8 mouse cellular contexts compared by ENCODE assay signal in the genomic region with DNA sequence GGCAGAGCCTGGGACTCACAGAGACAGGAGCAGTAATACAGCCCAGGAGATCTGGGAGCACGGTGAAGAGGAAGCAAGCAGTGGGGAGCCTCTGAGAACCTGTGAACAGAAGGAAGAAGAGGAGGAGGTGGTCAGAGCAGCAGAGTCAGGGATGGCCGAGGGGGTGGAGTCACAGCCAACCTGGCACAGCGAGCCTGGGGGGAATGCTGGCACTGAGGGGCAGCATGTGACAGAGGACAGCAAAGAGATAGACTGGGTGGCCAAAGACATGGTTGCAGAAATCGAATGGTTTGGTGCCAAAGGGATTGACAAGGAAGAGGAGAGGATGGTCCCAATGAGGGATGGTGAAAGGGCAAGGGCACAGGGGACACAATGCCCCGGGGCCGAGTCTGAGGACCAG. TPM values are rescaled to one million over a fixed set of nuclear protein-coding genes. Genes with fewer than 3 reads are reported as not detected.
DNase-seq lines count a peak whose midpoint lies in the region; ATAC-seq and TF ChIP-seq lines count a peak whose summit lies in the region.

A gene (minus strand): TSS at position 101 of the 400 bp plus-strand sequence.

- H3K4me1 ChIP-seq in ES-E14 (ENCODE audit: control insufficient read depth in 2 of 2, insufficient read depth in 2 of 2, low read length in 2 of 2, poor library complexity in 1 of 2) = peaks cover 0 to 13% of the 10 kb centered on the region in 2 experiments; a peak in 1 of 4 replicates
- peaks cover 20% of the 10 kb centered on the region for H3K4me1 ChIP-seq in forebrain, embryonic 15.5 days
- H3K4me1 ChIP-seq in intestine, embryonic 15.5 days (replicated peaks) = peaks cover 4% of the 10 kb centered on the region; the same call in 1 of the 2 replicates
- H3K4me1 ChIP-seq in midbrain, embryonic 10.5 days = peaks cover 30% of the 10 kb centered on the region

- no peak within 1 kb of the TSS for H3K27ac ChIP-seq in ES-E14 (ENCODE audit: insufficient read depth, low read depth, low read length, poor library complexity, severe bottlenecking)
- H3K27ac ChIP-seq in forebrain, embryonic 15.5 days (replicated peaks) = no peak within 1 kb of the TSS
- no peak within 1 kb of the TSS for H3K27ac ChIP-seq in intestine, embryonic 15.5 days
- H3K27ac ChIP-seq in midbrain, embryonic 10.5 days (replicated peaks) = no peak within 1 kb of the TSS

- H3K36me3 ChIP-seq in ES-E14 (ENCODE audit: control insufficient read depth, insufficient read depth, low read length, poor library complexity, severe bottlenecking) = no peaks in the 10 kb centered on the region
- no peaks in the 10 kb centered on the region for H3K36me3 ChIP-seq in forebrain, embryonic 15.5 days
- no peaks in the 10 kb centered on the region for H3K36me3 ChIP-seq in intestine, embryonic 15.5 days
- no peaks in the 10 kb centered on the region for H3K36me3 ChIP-seq in midbrain, embryonic 10.5 days

- WGBS in forebrain, embryonic 15.5 days = 76% methylated on average over 6 of the region's 6 CpGs
- 70% methylated on average over 6 of the region's 6 CpGs for WGBS in intestine, embryonic 15.5 days
- 82% methylated on average over 6 of the region's 6 CpGs for WGBS in midbrain, embryonic 10.5 days

- H3K9ac ChIP-seq in ES-E14 (ENCODE audit: insufficient read depth, low read depth, low read length, poor library complexity, severe bottlenecking) = peak within 1 kb of the TSS; percentile 4; the same call in 1 of the 2 replicates
- H3K9ac ChIP-seq in forebrain, embryonic 15.5 days (replicated peaks) = no peak within 1 kb of the TSS
- H3K9ac ChIP-seq in intestine, embryonic 15.5 days = no peak within 1 kb of the TSS; the same call in 1 of the 2 replicates

- DNase-seq in gastrocnemius, adult 8-10 months (ENCODE audit: low spot score in 2 of 2) = no peak
- no peak for DNase-seq in gastrocnemius, postnatal 10 days
- DNase-seq in ES-E14 (ENCODE audit: low read depth, low spot score) = no peak
- no peak for DNase-seq in midbrain, embryonic 10.5 days (ENCODE audit: low spot score)
- no peak for DNase-seq in thymus, postnatal 14 days
- no peak for DNase-seq in thymus, postnatal 10 days (ENCODE audit: low spot score in 2 of 2)

- H3K27me3 ChIP-seq in forebrain, embryonic 15.5 days = 0 out of 2 replicates have a peak, but pooled peaks cover 2% of the 10 kb centered on the region
- 0 out of 2 replicates have a peak, but pooled peaks cover 4% of the 10 kb centered on the region for H3K27me3 ChIP-seq in intestine, embryonic 15.5 days (replicated peaks)
- H3K27me3 ChIP-seq in midbrain, embryonic 10.5 days (ENCODE audit: low read depth, poor library complexity, severe bottlenecking) = peaks cover 51% of the 10 kb centered on the region

- no peak within 1 kb of the TSS for H3K4me2 ChIP-seq in forebrain, embryonic 15.5 days (replicated peaks)
- H3K4me2 ChIP-seq in intestine, embryonic 15.5 days (replicated peaks) = no peak within 1 kb of the TSS

- 0 out of 4 replicates have a peak within 1 kb of the TSS, but pooled peaks of 1 of the 2 experiments have one; percentile 9 for H3K4me3 ChIP-seq in ES-E14 (ENCODE audit: insufficient read depth in 1 of 2, low read depth in 1 of 2, low read length in 2 of 2, poor library complexity in 1 of 2, severe bottlenecking in 1 of 2)
- H3K4me3 ChIP-seq in forebrain, embryonic 15.5 days = no peak within 1 kb of the TSS
- no peak within 1 kb of the TSS for H3K4me3 ChIP-seq in intestine, embryonic 15.5 days (replicated peaks)
- no peak within 1 kb of the TSS for H3K4me3 ChIP-seq in midbrain, embryonic 10.5 days

- no peak for ATAC-seq in forebrain, embryonic 15.5 days (replicated peaks)
- ATAC-seq in intestine, embryonic 15.5 days = no peak

- no peaks in the 10 kb centered on the region for H3K9me3 ChIP-seq in ES-E14 (ENCODE audit: control insufficient read depth, insufficient read depth, low read depth, low read length)
- H3K9me3 ChIP-seq in forebrain, embryonic 15.5 days = no peaks in the 10 kb centered on the region
- H3K9me3 ChIP-seq in intestine, embryonic 15.5 days = no peaks in the 10 kb centered on the region
- H3K9me3 ChIP-seq in midbrain, embryonic 10.5 days (replicated peaks) = no peaks in the 10 kb centered on the region

- in situ Hi-C loops in ES-E14 (cut with MboI; ENCODE audit: low sequenced_read_pairs in 2 of 2, unreplicated experiment in 2 of 2) = no loop called here

TF ChIP-seq in ES-E14, 5 proteins besides CTCF, POLR2A, EP300 and RAD21:
- no peak for TF ChIP-seq CHD2 (IDR thresholded peaks at IDR 0.05; ENCODE audit: low read depth, low read length)
- no peak for TF ChIP-seq HCFC1 (IDR thresholded peaks at IDR 0.05; ENCODE audit: borderline replicate concordance, insufficient read depth, low read length)
- no peak for TF ChIP-seq ZC3H11A (IDR thresholded peaks at IDR 0.05; ENCODE audit: borderline replicate concordance, low read depth, low read length)
- TF ChIP-seq MAFK (IDR thresholded peaks at IDR 0.05; ENCODE audit: insufficient read depth, low read depth, low read length) = no peak
- no peak for TF ChIP-seq ZNF384 (IDR thresholded peaks at IDR 0.05; ENCODE audit: low read depth, low read length)

RNA-seq across cellular contexts. Expression of the gene that starts here (rescaled TPM):
- 10 to 100 TPM in 3 of 4 experiments, 1 to 10 TPM in 1; 9.0 to 14.7 (median 12.6) TPM for total RNA-seq in gastrocnemius, adult 8-10 months (2022)
- total RNA-seq in gastrocnemius, postnatal 10 days (2021) = 10 to 100 TPM in 1 of 2 experiments, 1 to 10 TPM in 1; 6.3 to 14.3 TPM
- 35.1 and 61.6 TPM in 2 replicates for total RNA-seq in ES-E14 (2012; rRNA removed)
- 31.7 and 34.3 TPM in 2 replicates for polyA plus RNA-seq in forebrain, embryonic 15.5 days (2015; fragmentation: Nextera tagmentation; extraction: Ambion mirVana)
- polyA plus RNA-seq in intestine, embryonic 15.5 days (2015; fragmentation: Nextera tagmentation; extraction: Ambion mirVana) = 34.4 and 34.9 TPM in 2 replicates
- 23.8 and 32.3 TPM in 2 replicates for polyA plus RNA-seq in midbrain, embryonic 10.5 days (2016; fragmentation: Nextera tagmentation; extraction: Ambion mirVana)
